Mouse (Mus musculus) layer of hippocampus, adult 2 months (tissue): Measurements from ENCODE around the gene Rin3. TPM values are rescaled to one million over a fixed set of nuclear protein-coding genes. Genes with fewer than 3 reads are reported as not detected.

Source experiments
- DNase-seq, 2 experiments: peaks; one replicate each; pipeline ENCODE4 v3.0.0; 2022; ENCODE audit warnings: low spot score in 2 of 2
- H3K27ac ChIP-seq: fragments of 200-600 bp; 2 replicates; pipeline ENCODE4 v1.8.1; 2022
- H3K4me3 ChIP-seq: fragments of 200-600 bp; 2 replicates; pipeline ENCODE4 v1.8.1; 2022; ENCODE audit warnings: mild to moderate bottlenecking
- CTCF ChIP-seq: fragments of 200-600 bp; conservative IDR thresholded peaks from 2 replicates; pipeline ENCODE4 v1.8.1; 2022; ENCODE audit warnings: antibody characterized with exemption, mild to moderate bottlenecking, moderate library complexity
- total RNA-seq, 2 experiments: library from RNA; stranded (reverse); gene quantifications; 2 replicates each; pipeline ENCODE4 v1.2.3; 2021

The Rin3 gene
- total RNA-seq, 2 experiments from 2014 or later, result 3.2 to 4.3 TPM

DNA sequence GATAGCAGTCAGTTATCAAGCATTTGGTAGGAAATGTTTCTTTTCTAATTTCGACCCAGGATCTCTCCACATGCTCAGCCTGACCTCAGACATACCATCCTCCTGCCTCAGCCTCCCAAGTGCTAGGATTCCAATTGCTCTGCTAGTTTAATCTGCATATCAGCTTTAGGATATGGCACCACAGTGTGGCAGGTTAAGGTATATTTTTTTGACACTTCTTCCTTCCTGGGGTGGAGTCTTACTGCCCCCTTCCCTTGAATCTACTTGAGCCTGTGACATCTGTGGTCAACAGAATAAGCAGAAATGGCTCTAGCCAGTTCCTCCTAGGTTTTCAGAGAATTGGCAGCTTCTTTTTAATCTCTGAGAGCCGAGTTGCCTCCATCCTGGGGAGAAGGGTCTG lies 56.2 kb downstream of the Rin3 start:
- peak; percentile 67 for TF ChIP-seq CTCF
- no peak for DNase-seq

DNA sequence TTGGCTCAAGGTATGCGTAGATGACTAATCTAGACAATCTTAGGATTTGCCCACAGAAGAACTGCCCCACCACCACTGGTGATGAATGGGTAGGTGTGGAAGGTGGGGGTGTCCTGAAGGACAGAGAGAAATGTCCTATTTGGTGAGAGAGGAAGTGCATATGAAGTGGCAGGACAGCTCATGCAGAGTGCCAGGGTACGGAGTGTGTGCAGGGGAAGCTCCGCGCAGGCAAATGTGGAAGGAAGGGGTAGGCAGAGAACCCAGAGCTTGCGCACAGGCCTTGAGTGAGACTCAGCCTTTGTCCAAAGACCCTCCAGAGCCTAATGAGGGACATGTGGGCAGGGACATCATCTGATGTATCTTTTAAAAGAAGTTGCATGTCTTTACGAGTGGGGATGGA lies 57.6 kb downstream of the Rin3 start:
- no peak for DNase-seq
- TF ChIP-seq CTCF, result no peak
- no peak overlapping the region for H3K27ac ChIP-seq
- no peak overlapping the region for H3K4me3 ChIP-seq

More for the DNA sequence above, 56.2 kb downstream of the Rin3 start:
- H3K4me3 ChIP-seq, result no peak overlapping the region
- no peak overlapping the region for H3K27ac ChIP-seq

DNA sequence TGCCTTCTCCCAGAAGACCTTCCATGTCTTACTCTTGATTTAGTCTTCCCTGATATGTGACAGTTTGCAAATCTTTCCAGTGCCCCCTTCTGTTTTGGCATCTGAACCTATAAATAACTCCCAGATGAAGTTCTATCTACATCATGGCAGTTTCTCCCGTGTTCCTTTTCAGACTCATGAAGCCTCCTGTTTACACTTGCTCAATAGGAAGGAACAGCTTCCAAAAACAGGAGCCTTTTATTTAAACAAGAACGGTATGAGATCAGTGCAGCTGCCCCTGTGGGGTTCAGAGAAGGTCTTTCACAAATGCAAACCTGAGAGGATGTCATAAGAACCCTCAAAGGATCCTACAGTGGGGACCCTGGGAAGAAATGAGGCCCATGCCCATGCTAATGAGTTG lies 59.3 kb downstream of the Rin3 start:
- DNase-seq, result no peak
- H3K4me3 ChIP-seq, result no peak overlapping the region
- H3K27ac ChIP-seq, result no peak overlapping the region
- TF ChIP-seq CTCF, result no peak

DNA sequence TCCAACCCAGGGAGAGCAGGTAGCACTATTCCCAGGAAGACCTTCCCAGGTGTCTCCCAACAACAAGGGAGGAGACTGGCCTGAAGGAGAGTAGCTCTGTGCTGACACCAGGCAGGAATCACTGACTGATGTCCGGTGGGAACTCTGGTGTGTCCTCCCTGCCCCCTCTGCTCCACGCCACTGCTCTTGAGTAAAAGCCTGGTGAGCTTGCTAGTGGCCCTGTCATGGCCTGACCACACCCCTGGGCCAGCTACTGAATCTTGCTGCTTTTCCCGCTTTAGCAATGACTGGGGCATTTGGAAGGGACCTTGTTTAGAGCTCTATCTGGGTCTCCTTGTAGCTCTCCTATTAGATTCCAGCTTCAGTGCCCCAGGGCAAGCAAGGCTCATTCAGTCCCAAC lies 59.8 kb downstream of the Rin3 start:
- TF ChIP-seq CTCF, result no peak
- no peak overlapping the region for H3K4me3 ChIP-seq

DNA sequence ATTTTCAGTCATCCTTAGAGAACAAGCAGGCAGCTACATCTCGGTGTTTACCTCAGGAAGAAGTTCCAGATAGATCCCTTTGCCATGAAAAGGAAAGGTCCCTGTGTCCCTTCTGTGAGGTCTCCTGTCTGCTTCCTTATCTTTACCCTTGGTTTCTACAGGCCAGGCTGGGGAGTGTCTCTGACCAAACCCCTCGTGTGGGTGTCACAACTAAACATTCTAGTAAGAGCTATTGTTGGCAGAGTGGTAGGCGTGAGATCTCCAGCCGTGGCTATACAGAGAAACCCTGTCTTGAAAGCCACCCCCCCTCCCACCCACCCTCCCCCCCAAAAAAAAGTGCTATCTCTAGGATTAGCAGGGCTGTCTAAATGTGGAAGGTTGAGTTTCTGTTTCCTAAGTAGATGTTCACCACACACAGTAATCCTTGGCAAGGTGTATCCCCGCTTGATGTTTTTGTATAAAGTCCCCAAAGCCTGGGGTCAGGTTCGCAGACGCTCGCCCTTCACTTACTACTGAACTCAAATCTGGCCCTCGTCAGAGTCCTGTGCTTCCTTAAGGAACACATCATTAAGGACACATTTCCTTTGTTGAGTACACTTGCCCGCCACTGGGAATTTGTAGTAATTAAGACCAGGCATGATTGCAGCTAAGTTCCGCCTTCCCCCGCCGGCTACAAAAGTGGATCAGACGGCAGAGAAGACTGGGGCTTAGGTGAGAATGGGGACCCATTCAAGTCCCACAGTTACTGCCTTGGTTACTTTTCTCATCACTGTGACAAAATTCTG lies 62.4 kb downstream of the Rin3 start:
- H3K27ac ChIP-seq, result no peak overlapping the region
- no peak for TF ChIP-seq CTCF
- H3K4me3 ChIP-seq, result no peak overlapping the region
- DNase-seq, result no peak

More for the DNA sequence above, 59.8 kb downstream of the Rin3 start:
- DNase-seq, result no peak
- H3K27ac ChIP-seq, result no peak overlapping the region

DNA sequence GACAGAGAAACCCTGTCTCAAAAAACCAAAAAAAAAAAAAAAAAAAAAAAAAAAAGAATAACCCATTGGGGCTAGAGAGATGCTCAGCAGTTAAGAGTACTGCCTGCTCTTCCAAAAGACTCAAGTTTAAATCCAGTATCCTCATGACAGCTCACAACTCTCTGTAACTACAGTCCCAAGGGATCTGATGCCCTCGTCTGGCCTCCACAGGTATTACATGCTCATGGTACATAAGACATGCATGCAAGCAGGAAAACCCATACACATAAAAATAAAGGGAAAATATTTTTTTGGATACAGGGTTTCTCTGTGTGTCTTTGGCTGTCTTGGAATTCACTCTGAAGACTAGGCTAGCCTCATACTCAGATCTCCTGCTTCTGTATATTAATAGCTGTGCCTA lies 63.7 kb downstream of the Rin3 start:
- Histone ChIP-seq H3K27ac (no peak overlapping the region), H3K4me3 (no peak overlapping the region)
- DNase-seq, result no peak
- peak; percentile 79 for TF ChIP-seq CTCF

DNA sequence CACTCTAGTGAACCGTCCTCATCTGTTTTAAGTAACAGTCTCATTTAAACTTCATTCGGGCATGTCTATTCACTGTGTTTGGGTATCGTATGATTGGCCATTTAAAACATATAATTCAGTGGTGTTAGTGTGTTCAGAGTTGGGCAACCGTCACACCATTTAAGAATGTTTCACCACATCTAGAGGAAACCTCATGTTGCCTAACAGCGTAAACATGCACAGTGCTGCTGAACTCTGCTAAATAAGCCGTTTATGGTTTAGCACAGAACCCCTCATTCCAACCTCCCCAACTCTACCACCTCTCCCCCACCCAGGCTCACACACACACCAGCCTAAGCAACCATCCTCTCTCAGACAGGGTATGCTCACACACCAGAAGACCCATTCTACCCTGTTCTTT lies 65.6 kb downstream of the Rin3 start:
- Histone ChIP-seq H3K27ac (no peak overlapping the region), H3K4me3 (no peak overlapping the region)
- TF ChIP-seq CTCF, result no peak
- DNase-seq, result no peak

DNA sequence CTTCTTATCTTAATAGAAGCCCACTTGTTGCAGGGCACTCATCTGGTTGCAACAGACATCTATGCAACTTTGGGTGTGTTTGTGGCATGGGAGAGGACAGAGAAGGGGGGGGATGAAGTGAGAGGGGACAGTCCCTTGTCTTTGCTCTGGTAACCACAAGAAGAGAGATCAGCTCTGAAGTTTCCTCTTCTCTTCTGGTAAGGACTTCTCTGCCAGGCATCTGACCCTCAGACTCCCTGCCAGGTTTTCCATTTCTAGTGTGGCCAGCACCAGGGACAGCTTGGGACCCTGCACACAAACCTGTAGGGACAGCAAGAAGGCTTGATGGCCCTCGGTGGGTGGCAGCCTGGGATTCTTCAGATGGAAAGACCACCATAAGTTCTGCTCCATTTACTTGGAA lies 68.1 kb downstream of the Rin3 start:
- TF ChIP-seq CTCF, result no peak
- DNase-seq, result no peak
- H3K4me3 ChIP-seq, result no peak overlapping the region
- no peak overlapping the region for H3K27ac ChIP-seq

DNA sequence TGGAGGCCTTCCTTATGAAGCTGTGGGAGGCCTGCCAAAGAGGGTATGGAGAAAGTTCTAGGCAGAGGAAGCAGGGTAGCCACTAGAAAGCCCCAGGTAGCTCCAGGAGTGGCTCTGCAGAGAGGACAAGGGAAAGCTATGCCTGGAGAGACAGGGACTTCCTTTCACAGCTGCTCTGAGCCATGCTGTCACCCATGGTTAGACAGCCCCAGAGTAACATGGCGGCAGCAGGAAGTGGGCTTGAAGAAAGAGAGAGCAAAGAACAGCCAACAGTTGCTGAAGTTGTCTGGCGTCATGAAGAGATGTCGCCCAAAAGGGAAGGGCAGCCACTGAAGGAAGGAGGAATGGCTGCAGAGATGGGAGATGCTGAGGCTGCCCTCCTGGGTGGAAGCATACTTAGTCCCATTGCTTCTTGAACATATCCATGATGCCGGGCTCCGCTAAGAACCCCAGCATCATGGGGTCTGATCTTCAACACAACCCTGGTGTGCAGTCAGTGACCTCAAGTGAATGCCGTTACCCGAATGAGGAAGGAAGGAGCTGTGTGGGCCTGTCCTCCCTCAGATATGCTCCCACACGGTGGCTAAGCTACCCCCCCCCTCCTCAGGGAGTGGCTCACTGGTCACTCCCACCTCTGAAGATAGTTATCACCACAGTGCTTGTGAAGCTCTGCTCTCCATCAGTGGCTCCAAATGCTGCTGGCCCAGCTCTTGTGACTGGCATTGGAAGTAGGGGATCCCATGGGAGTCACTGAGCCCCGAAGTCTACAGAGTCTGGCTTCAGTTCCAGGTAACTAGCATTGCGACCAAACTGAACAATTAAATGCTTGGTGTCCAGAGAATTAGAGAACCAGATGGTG lies 71.5 kb downstream of the Rin3 start:
- H3K27ac ChIP-seq, result no peak overlapping the region
- no peak overlapping the region for H3K4me3 ChIP-seq
- no peak for DNase-seq
- no peak for TF ChIP-seq CTCF

DNA sequence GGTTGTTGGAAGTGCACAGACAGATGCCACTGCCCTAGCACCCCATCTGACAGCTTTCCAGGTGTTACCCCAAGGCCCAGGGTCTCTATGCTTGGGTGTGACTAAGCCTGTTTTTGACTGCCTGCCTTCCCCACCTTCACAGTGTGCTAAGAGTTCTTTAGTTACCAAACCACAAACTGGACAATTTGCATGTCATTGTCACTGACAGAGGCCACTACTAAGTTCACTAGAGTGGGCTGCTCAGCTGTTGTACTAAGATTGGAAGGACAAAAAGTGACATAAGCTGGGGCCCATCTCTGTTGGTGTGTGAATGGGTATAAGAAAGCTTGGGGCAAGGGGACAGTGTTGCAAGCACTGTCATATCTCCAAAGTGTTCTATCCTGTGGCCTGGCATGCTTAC lies 72.9 kb downstream of the Rin3 start:
- Histone ChIP-seq H3K27ac (no peak overlapping the region), H3K4me3 (no peak overlapping the region)
- no peak for DNase-seq
- no peak for TF ChIP-seq CTCF

DNA sequence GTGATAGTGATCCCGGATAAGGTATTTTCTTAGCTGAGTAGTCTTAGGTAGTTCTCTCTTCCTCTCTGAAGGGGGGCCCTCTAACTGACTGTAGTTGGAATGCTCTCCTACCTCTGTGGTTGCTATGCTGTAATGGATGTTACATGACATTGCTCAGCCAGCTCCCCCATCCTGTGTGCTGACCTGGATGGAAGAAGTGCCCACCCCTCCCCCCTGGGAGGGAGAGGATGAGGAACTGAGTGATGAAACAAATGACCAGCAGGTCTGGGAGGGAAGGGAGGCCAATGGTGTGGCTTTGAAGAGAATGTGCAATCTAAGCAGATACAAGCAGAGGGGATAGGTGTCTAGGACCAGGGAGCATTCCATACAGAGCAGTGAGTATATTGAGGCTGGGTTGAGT lies 73.9 kb downstream of the Rin3 start:
- no peak for TF ChIP-seq CTCF
- no peak for DNase-seq
- H3K27ac ChIP-seq, result no peak overlapping the region
- H3K4me3 ChIP-seq, result no peak overlapping the region

DNA sequence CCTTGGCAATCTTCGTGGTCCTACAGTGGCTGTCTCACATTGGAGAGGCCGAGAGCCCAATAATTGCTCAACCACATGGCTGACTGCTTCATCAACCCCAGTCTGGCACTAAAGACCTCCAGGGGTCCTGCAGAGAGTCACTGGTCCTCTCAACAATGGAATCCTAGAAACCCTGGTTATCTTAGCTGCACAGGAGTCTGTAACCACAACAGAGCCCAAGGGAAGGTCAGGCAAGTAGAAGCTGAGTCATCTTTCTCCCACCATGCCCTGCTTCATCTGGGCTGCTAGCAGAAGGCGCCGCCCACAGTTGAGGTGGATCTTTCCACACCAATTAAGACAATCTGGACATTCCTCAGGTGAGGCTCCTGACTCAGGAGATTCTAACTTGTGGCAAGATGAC lies 76.5 kb downstream of the Rin3 start:
- TF ChIP-seq CTCF, result no peak

More for the DNA sequence above, 76.5 kb downstream of the Rin3 start:
- no peak overlapping the region for H3K27ac ChIP-seq
- H3K4me3 ChIP-seq, result no peak overlapping the region
- no peak for DNase-seq
